Mouse (Mus musculus) layer of hippocampus, adult 8-10 months (tissue): ENCODE measurements around the gene Cdc123. TPM values are rescaled to one million over a fixed set of nuclear protein-coding genes. Genes with fewer than 3 reads are reported as not detected.
"Not testable (repeated sequence)": the region's sequence is repeated elsewhere in the genome, so short reads cannot be mapped to it uniquely, and the experiment has no call there.

ENCODE experiments used
- DNase-seq, 2 experiments: peaks; one replicate each; pipeline ENCODE4 v3.0.0; 2022; ENCODE audit warnings: low spot score in 2 of 2
- total RNA-seq, 4 experiments: library from RNA; stranded (reverse); gene quantifications; 2 replicates each; pipeline ENCODE4 v1.2.4; 2022

Gene Cdc123
- total RNA-seq = 100 to 1,000 TPM; 130 to 158 (median 141) TPM

DNA sequence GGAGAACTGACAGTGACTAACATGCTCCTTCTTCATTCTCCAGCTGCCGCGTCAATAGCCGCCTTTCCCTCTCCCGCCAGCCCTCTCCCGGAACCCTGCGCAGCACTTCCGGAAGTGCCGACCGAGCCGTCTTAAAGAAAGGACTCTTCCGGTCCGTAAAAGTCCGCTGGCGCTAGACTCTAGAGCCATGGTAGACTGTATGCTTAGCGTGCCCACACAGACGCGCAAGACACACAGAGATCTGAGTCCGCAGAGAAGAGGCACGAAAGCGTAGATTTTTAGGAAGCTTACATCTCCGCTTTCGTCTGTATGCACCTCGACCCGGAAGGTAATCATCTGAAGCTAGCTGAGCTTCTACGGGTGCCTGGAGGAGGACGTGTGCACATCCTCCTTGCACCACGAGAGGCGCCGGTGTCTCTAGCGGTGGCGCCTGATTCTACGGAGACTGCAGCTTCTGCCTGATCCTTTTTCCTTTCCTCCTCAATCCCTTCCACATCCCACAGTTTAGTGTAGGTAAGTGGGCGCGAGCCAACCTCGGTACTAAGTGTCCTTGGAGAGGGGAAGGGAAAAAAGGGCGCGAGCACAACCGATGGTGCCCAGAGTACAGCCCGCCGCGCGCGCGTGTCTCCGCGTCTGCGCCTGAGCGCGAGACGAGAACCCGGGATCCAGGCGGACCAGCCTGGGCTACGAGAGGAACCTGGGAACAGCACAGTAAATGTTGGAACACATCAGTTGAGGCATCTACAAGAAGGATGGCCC, at the start of gene Cdc123, which contains the start of gene Nudt5:
Cdc123 (minus strand) TSS at position 292 of the 759 bp plus-strand sequence.
Nudt5 (plus strand) TSS at position 147 of the 759 bp plus-strand sequence.
- peak; percentile 88 to 92 for DNase-seq

DNA sequence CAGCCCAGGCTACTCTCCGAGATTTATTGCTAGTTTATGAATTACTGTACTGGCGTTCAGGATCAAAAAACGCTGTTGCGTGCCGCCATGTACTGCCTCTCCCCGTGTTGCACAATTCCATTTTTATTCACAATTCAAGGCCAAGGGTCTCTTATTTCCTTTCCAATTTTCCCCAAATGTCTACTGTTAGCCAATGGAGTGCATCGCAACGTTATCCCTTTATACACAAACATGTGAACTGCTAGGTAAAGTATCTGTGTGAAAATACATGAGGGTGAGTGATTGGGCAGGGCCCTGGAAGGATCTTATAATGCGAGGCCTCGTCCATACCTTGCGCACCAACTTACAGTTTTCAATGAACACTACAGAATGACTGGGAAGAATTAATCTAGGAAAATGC, 49.3 kb upstream of the Cdc123 start:
- no peak for DNase-seq

- DNase-seq = no peak
Observed at GRCm38 (mm10) chr2:5889412-5889811, 44.4 kb upstream of the Cdc123 start.

DNA sequence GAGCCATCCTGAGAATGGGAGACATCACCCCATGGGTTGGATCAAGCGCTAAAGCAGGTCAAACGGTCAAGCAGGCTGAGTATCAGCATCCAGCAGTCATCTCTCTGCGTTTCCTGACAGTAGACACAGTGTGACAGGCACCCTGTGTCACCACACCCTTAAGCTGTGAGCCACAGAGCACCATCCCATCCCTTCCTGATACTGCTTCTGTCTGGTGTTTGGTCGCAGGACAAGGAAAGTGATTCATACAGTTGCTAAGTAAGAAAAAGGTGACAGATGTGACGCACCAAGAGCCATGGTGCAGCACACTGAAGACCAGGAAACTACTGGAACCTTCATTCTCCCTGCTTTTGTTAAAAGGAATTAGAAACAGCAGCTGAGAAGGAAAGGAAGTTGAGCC, 43.9 kb upstream of the Cdc123 start:
- no peak for DNase-seq

- DNase-seq = no peak
Observed at GRCm38 (mm10) chr2:5877446-5877845, 32.5 kb upstream of the Cdc123 start.

- DNase-seq = no peak
Observed at GRCm38 (mm10) chr2:5869746-5870145, 24.8 kb upstream of the Cdc123 start.

DNA sequence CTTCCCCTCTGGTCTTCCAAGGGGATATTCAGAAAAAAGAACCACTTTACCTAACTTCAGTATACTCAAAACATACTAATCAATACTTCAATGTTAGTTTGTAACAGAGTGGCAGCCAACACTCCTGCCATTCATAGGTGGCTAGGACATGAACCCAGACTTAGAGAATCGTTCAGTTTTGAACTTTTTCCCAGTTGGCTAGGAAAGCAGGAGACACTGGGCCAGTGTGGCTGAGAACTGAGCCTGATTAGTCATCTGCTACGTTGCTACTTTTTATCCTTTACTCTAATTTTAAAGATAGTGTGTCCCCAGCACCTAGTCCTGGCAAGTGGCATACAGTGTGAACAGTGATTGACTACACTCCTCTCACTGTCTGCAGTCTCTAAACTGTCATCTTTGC, 22.7 kb upstream of the Cdc123 start:
- no peak for DNase-seq

GRCm38 (mm10) chr2:5862834-5863233, 17.9 kb upstream of the Cdc123 start, which contains the start of gene Gm13199:
Gene Gm13199, minus strand, starts transcription at chr2:5862934.
- no peak for DNase-seq

DNA sequence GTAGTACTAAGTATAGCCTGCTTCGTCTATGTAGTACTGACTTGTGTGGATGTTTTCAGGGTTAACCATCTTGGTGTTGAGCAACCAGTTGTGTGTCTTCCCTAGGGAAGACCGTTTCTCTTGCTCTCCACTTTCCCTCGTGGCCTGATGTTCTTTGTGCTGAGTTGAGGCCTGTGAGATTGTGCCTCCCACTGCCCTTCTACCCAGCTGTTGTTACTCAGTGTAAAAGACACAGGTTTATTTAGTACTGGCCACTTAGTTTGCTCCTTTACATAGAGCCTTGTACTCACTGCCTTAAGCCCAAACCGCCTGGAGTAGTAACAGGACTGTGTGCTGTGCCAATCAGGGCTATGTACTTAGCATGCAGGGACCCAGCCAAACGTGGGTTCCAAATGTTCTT, 6.9 kb upstream of the Cdc123 start:
- peak in 1 of 2 experiments; percentile 31 for DNase-seq

DNA sequence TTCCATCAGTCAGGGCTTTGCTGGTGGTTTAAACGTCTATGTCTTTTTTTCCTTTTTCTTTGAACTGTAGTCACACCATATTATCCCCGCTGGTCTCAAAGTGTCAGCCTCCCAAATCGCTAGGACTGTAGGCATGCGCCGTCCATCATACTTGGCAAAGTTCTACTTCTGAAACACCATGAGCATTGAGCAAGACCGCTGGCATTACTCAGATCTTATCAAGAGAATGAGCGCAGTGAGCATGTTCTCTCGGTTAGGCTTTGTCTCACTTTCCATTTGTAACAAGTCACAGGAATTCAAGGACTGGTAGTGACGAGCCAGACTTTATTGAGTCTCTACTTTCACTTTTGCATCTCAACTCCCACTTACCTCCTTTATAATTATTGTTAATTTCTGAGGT, 6.2 kb upstream of the Cdc123 start:
- no peak for DNase-seq

GRCm38 (mm10) chr2:5845826-5846225, 862 bp upstream of the Cdc123 start:
- no peak for DNase-seq

DNA sequence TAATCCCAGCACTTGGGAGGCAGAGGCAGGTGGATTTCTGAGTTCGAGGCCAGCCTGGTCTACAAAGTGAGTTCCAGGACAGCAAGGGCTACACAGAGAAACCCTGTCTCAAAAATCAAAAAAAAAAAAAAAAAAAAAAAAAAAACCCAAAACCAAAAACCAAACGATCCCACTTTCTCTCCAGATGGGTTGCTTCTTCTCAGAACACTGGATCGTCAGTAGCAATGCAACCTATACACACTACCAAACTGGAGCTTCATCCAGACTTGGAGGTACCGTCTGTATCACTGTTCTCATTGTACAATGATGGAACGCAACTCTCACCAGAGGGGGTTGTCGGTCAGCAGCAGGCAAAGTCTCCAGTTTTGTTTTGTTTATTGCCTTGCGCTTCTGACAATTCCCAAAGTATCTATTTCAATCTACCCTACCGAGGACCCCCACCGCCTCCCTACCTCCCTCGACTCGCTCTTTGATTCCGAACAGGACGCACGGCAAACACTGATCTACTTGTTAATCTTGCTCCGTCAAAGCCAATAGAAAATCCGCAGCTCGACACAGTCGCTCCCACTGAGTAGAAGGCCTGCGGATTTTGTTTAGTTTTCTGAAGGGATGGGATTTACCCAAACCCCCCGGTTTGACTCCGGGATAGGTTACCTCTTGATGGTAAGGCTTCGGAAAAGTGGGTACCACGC, 637 bp downstream of the Cdc123 start:
- no peak for DNase-seq

DNA sequence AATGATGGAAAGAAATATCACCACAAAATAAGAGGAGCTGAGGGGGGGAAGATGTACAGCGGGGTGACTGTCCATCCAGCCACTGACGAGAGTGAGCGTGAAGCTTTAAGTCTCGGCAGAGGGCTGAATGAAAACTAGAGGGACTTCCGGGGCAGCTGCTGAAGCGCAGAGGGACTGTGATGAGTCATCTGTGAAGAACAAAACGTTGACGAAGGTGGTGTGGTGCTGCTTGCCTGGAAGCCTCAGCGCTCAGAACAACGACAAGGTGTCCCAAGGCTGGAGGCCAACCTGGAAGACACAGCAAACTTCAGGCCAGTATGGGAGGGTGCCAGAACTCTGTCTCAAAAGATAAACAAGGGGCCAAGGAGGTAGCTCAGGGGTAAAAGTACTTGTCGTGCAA, 4.1 kb downstream of the Cdc123 start:
- no peak for DNase-seq

DNA sequence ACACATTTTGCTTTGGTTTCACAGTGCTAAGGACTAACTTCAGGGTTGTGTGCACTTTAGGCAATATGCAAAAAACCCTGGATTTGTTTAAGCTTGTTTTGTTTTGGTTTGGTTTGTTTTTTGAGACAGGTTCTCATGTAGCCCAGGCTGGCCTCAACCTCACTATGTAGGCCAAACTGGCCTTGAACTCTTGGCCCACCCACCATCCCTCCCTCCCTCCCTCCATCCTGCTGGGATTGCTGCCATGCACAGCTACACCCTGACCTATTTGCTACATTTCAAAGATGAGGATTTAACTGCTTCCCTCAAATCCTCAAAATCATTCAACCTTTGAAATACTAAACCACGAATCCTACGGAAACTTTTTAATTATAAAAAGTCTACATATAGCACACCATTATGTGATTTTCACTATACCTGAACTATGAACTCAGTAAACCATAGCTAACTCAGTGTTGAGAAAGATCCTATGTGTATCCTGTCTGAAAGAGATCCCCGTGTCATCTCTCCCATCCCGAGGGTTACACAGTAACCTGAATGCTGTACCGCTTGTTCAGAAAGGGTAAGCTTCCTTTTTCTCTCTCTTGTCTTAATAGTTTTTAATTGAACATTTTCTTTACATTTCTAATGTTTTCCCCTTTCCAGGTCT, 19.6 kb downstream of the Cdc123 start:
- DNase-seq = no peak

DNA sequence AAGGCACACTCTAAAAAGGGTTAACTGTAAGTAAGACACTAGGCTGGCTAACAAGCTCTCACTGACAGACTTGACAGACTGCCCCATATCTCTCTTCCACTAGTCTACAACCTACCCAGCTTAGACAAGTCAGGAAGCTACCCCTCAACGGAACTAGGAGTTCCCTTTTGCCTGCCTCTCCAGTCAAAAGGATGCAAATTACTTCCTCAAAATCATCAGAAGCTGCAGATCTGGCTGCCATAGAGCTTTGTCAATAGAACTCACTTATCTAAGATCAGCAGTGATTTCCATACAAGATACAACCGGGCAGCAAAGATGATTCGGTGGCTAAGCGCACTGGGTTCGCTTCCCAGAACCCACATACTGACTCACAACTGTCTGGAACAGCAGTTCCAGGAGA, 20.3 kb downstream of the Cdc123 start:
- no peak for DNase-seq

DNA sequence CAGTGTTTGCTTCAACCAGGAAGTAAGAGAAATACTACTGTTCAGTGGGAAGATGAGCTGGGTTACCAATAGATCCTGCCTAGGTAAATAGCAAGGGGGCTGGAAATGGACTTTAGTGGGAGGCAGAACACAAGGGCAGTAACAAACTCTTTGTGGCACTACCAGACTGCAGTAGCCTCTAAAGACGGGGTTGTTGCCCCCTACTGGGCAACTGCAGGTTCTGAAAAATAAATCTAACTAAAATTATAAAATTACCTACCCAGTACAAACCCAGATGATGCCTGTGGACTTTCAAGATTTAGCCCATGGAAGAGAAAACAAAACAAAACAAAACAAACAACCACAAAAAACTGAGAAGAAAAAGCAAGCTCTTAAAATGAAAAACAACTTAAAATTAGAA, 20.8 kb downstream of the Cdc123 start:
- DNase-seq = no peak

DNA sequence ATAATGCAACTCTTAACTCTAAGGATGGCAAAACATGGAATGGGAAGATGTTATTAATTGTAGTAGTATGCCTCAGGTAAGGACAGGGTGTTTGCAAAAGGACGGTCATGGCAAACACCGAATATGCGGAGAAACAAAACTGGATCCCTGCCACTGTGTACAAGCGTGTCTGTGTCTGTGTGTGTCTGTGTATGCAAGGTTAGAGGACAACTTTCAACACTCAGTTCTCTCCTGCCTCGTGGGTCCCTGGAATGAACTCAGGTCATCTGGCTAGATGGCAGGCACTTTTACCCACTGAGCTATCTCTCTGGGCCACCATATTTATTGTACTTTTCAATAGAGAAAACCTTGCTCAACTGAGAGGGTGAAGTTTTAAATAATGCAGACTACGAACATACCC, 22.5 kb downstream of the Cdc123 start:
- DNase-seq = no peak

GRCm38 (mm10) chr2:5821264-5821663, 23.7 kb downstream of the Cdc123 start:
- DNase-seq = no peak

- no peak for DNase-seq
Observed at GRCm38 (mm10) chr2:5811235-5811782, 33.7 kb downstream of the Cdc123 start.

DNA sequence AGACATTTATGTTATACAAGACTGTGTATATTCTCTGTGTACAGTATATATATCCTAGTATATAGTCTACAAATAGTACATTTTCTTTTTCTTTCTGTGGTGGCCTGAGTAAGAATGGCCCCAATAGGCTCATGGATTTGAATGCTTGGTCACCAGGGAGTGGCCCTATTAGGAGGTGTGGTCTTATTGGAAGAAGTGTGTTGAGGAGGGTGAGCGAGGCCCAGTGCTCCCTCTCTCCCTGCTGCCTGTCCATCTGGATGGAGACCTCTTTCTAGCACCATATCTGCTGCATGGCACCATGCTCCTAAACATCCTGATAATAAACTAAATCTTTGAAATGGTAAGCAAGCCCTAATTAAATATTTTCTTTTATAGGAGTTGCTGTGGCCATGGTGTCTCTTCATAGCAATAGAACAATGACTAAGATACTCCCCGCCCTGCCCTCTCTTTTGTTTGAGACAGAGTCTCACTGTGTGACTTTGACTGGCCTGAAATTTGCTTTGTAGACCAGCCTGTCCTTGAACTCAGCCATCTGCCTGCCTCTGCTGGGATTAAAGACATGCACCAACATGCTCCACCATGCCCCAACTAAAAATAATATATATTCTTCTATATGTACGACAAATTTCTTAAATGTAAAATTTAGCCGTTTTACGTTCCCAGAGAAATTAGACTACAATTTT, 34.8 kb downstream of the Cdc123 start:
- no peak for DNase-seq

GRCm38 (mm10) chr2:5806201-5806600, 38.8 kb downstream of the Cdc123 start:
- DNase-seq = not testable (repeated sequence)
